Mouse (Mus musculus): ENCODE measurements around the gene Ceacam20.
"Not testable (repeated sequence)": the region's sequence is repeated elsewhere in the genome, so short reads cannot be mapped to it uniquely, and the experiment has no call there.

Ceacam20 gene

GRCm38 (mm10) chr7:19964985-19965579 lies at the start of gene Ceacam20:
TSS of gene Ceacam20 (plus strand) at chr7:19965412.
- no peak for DNase-seq (ENCODE audit: low read depth, low spot score)

DNA sequence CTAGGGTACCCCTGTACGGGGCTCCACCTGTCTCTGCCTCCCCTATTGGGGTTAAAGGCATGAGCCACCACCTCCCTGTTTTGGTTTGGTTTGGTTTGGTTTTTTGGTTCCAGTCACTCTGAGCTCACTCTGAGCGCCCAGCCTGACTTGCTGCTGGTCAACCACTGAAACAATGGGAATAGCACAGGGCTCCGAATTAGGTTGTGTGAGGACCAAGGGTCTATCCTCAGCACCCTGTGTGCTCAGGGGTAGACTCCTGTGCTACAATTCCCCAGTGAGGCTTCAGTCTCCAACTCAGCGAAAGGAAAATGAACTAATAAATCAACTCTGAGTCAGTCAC lies 45.1 kb upstream of the Ceacam20 start:
- no peak for DNase-seq (ENCODE audit: low read depth, low spot score)

DNA sequence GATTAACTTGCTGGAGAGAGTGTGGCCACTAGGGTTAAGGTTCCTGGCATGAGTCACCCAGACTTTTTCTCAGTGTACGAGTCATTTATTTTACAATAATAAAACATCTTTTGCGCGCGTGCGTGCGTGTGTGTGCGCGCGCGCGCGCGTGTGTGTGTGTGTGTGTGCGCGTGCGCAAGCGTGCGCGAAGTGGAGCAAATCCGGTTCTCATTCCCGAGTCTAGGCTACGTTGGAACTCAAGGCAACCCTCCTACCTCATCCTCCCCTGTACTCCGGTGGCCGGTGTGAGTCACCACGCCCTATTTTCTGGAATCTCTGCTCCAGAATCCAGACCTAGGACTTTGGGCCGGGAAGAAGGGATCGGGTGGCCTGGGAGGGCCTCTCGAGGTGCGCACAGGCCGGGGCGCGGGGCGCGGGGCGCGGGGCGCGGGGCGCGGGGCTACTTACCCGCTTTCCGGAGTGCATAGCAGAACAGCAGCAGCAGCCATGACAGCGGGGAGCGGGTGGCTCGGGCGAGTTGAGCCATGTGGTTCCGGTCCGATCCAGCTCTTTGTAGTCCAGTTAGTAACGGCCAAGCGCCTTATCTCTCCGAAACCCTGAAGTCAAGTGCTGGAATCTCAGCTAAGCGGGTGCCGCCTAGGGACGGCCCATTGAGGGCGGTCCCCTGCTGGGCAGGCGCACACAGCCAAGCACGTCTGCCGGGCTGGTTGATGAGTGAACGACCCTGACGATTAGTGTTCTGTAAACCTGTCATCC lies 44.5 kb upstream of the Ceacam20 start, which contains the start of gene Pvr:
TSS of gene Pvr (minus strand) at position 655 of the 756 bp plus-strand sequence.
- DNase-seq (ENCODE audit: low read depth, low spot score): no peak

- no peak for DNase-seq (ENCODE audit: low read depth, low spot score)
Observed at GRCm38 (mm10) chr7:19923354-19923753, 41.9 kb upstream of the Ceacam20 start.

DNA sequence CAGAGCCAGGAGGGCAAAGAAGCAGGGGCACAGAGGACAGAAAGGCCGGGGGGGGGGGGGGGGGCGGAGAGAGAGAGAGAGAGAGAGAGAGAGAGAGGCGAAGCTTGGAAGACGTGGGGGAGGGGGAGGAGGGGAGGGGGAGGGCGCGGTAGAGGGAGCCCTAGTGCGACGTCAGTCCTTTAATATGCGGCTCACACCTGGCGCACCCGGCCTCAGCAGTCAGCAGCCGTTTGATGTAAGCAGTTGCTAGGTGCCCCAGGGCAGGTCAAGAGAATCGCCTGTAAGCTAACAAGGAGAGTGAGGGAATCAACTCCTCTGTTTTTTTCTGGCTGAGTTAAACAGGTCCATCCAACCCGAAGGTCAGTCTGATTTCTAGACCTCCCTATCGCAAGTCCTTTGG lies 41.4 kb upstream of the Ceacam20 start:
- DNase-seq (ENCODE audit: low read depth, low spot score): no peak

- DNase-seq (ENCODE audit: low read depth, low spot score): no peak
Observed at GRCm38 (mm10) chr7:19925376-19925775, 39.8 kb upstream of the Ceacam20 start.

GRCm38 (mm10) chr7:19926849-19927480 lies 38.2 kb upstream of the Ceacam20 start:
- no peak for DNase-seq (ENCODE audit: low read depth, low spot score)

- no peak for DNase-seq (ENCODE audit: low read depth, low spot score)
Observed at GRCm38 (mm10) chr7:19928486-19928885, 36.7 kb upstream of the Ceacam20 start.

DNA sequence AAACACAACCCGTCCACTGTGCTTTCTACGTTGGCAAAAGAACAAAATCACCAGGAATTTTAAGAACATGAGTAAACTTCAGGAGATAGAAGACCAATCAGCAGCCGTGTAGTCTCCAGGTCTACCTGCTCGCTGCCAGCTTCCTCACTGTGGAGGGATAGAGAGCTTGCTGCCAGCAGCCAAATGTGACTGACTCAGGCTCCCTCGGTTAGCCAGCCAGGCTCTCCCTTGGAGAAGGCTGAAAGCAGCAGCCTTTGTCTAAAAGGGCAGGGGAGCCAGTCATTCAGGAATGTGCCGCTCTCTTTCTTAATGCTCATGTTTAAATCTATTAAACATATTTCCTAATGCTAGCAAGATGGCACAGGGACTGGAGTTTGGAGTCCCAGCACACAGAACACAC lies 34.7 kb upstream of the Ceacam20 start:
- not testable (repeated sequence) for DNase-seq (ENCODE audit: low read depth, low spot score)

- DNase-seq (ENCODE audit: low read depth, low spot score): no peak
Observed at GRCm38 (mm10) chr7:19932133-19932876, 32.9 kb upstream of the Ceacam20 start.

- no peak for DNase-seq (ENCODE audit: low read depth, low spot score)
Observed at GRCm38 (mm10) chr7:19932877-19933809, 32.1 kb upstream of the Ceacam20 start.

DNA sequence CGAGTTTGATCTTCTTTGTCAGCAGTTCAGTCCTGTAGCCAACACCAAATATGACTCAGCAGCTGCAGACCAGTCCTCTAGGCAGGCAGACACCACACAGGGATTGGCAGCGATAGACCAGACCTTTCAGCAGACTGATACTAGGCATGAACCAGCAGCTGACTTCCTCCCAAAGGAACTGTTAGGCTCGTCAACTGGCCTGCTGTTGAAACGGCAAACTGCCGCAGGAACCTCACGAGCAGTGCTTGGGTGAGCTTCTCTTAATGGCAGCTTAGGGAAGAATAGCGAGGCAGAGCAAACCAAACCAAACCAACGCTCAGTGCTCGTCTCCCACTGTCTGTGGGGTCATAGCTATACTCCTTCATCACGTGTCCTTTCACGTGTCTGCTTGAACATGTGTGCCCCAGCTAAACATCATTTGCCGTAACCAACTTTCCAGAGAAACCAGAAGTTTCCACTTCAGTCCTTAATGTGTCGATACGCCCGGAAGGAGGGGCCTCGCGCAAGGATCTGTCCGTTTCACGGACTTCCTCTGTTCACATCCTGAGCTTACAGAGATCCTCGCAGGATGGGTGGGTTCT lies 30.0 kb upstream of the Ceacam20 start:
- DNase-seq (ENCODE audit: low read depth, low spot score): no peak

DNA sequence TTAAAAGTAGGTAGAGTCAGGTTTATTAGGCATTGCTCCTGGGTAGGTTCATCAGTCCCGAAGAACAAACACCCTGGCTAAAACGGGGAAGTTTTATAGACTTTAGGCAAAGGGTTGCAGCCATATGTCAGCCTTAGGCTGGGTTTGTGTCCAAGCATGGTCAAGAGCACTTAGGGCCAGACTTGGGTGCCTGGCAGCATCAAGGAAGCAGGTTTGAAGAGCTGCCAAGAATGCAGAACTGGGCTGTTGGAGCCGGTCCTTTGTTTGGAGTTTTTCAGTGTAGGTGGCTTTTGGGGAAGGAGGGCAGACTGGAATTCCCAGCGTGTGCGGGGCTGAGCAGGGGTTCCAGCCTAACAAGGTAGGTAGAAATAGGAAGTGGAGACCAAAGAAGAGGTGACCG lies 29.3 kb upstream of the Ceacam20 start:
- DNase-seq (ENCODE audit: low read depth, low spot score): no peak

DNA sequence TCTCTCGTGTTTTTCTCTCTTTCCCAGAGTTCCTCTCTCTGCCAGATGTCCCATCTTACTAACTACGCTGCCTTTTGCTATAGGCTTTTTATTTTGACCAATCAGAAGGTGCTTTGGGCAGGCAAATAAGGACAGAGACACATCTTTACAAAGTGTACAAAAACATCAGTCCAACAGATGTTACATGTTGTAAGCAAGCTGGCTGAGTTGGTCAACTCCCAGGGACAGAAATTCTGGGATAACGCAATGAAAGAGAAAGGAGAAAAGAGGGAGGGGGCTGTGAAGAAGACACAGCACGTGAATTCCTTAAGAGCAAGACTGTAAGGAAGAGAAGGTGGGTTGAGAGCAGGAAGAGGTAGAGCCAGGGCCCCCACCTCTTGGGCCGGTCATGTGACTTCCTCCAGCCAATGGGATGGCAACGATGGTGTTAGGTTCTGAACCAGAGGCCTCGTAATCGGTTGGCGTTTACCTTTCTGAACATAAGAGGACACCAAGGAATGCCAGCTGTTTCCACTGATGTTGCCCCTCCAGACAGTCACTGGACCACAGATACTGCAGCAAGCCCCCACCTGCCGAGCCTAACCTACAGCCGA lies 27.9 kb upstream of the Ceacam20 start:
- no peak for DNase-seq (ENCODE audit: low read depth, low spot score)

- no peak for DNase-seq (ENCODE audit: low read depth, low spot score)
Observed at GRCm38 (mm10) chr7:19939555-19940235, 25.5 kb upstream of the Ceacam20 start.

- no peak for DNase-seq (ENCODE audit: low read depth, low spot score)
Observed at GRCm38 (mm10) chr7:19940256-19940655, 25.0 kb upstream of the Ceacam20 start.

DNA sequence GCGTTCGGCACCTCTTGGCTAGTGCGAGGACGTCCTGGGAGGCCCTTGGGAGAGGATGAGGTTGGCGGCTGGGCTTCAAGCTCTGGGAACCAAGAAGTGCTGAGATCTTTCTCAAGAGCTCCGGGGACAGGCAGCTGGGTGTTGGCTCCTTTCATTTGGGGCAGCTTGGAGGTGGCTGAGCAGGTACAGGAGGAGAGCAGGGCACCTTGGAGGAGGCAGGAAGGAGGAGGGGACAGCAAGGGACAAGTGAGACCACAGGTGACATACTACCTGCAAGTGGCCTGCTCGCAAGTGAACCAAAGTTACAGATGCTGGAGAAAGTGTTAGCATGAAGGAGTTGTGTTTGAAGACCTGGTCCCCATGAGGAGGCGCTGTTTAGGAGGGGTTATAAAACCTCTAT lies 20.5 kb upstream of the Ceacam20 start:
- no peak for DNase-seq (ENCODE audit: low read depth, low spot score)

- DNase-seq (ENCODE audit: low read depth, low spot score): no peak
Observed at GRCm38 (mm10) chr7:19945201-19945600, 20.0 kb upstream of the Ceacam20 start.

GRCm38 (mm10) chr7:19945821-19946515 lies 19.2 kb upstream of the Ceacam20 start:
- DNase-seq (ENCODE audit: low read depth, low spot score): no peak

Measured in c-Kit-negative CD71-positive TER-119-positive erythroid progenitor cells, embryonic 14.5 days (primary cell).